Mouse (Mus musculus) hindbrain, embryonic 12.5 days (tissue): Measurements from ENCODE around the gene Hdac6. TPM values are rescaled to one million over a fixed set of nuclear protein-coding genes. Genes with fewer than 3 reads are reported as not detected.
"Not testable (repeated sequence)": the region's sequence is repeated elsewhere in the genome, so short reads cannot be mapped to it uniquely, and the experiment has no call there.

Experiments used
- ATAC-seq: fragments of 200-750 bp; cut with Nextera tagmentation; 2 replicates; pipeline ENCODE4 v1.8.0; 2017; ENCODE audit warnings: moderate TSS enrichment; ENCODE audit not compliant: low FRiP score
- H3K27ac ChIP-seq: fragments of 300-500 bp; sonication (generic); 2 replicates; pipeline ENCODE4 v1.5.1; 2016; ENCODE audit warnings: mild to moderate bottlenecking
- H3K27me3 ChIP-seq: fragments of 300-500 bp; sonication (generic); 2 replicates; pipeline ENCODE4 v1.6.1; 2016; ENCODE audit warnings: mild to moderate bottlenecking
- H3K36me3 ChIP-seq: fragments of 300-500 bp; sonication (generic); 2 replicates; pipeline ENCODE4 v1.6.1; 2016; ENCODE audit warnings: mild to moderate bottlenecking
- H3K4me1 ChIP-seq: fragments of 300-500 bp; sonication (generic); 2 replicates; pipeline ENCODE4 v1.6.1; 2016
- H3K4me2 ChIP-seq: fragments of 300-500 bp; sonication (generic); replicated peaks from 2 replicates; pipeline ENCODE4 v1.6.1; 2016; ENCODE audit warnings: mild to moderate bottlenecking
- H3K4me3 ChIP-seq: fragments of 300-500 bp; sonication (generic); 2 replicates; pipeline ENCODE4 v1.5.1; 2016; ENCODE audit warnings: mild to moderate bottlenecking
- H3K9ac ChIP-seq: fragments of 300-500 bp; sonication (generic); 2 replicates; pipeline ENCODE4 v1.6.1; 2016; ENCODE audit warnings: mild to moderate bottlenecking, moderate library complexity
- H3K9me3 ChIP-seq: fragments of 300-500 bp; sonication (generic); replicated peaks from 2 replicates; pipeline ENCODE4 v1.6.1; 2016; ENCODE audit warnings: mild to moderate bottlenecking
- WGBS: fragments of 180-500 bp; shearing (Covaris S2); methylation state at CpG from one replicate; pipeline ENCODE4 v1.1.7; 2016; 5-methylcytosine and 5-hydroxymethylcytosine counted together
- polyA plus RNA-seq: library from polyadenylated mRNA; unstranded; fragments of >200 nt; fragmentation: Nextera tagmentation; extraction: Ambion mirVana; gene quantifications from 2 replicates; pipeline ENCODE4 v1.2.1, GENCODE M21; 2016

The Hdac6 gene
- polyA plus RNA-seq, 1 experiment from 2014 or later, result 68.2 TPM

DNA sequence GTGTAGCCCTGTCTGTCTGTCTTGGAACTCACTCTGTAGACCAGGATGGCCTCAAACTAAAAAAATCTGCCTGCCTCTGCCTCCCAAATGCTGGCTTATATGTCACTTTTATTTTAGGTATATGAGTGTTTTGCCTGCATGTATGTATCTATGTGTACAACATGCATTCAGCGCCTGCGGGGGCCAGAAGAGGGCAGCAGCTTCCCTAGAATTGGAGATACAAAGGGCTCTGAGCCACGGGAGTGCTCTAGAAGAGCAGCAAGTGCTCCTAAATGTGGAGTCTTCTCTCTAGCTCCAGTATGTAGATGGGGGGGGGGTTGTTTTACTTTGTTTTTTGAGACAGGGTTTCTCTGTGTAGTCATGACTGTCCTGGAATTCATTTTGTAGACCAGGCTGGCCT is 32.0 kb downstream of the Hdac6 start:
- not testable (repeated sequence) for H3K27me3 ChIP-seq, H3K36me3 ChIP-seq, H3K9ac ChIP-seq, H3K4me3 ChIP-seq, H3K4me1 ChIP-seq, H3K4me2 ChIP-seq, ATAC-seq, H3K27ac ChIP-seq, H3K9me3 ChIP-seq
- WGBS, result 25% methylated on average over 3 of the region's 3 CpGs

DNA sequence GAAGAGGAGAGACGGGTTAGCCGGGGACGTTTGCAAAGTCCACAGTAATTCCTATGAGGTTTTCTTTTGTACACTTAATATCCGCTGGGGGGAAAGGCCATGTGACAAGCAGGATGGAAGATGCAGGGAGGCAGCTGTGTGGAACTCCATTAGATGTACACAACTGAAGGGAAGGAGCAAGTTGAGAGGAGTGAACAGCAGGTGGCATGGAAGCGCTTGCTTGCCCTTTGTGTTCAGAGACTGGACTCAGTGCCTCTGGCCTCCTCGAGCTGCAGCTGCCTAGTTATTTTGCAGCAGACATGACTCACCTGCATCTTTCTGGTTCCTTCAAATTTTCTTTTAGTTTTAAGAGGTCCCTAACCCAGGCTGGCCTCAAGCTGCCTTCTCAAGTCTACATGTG is 37.2 kb downstream of the Hdac6 start:
- no peaks in the 10 kb centered on the region for H3K27me3 ChIP-seq
- 50% methylated on average over 6 of the region's 6 CpGs for WGBS
- no peaks in the 10 kb centered on the region for H3K4me1 ChIP-seq
- 0 out of 2 replicates have a peak, but pooled peaks cover 10% of the 10 kb centered on the region for H3K36me3 ChIP-seq
- no peaks in the 10 kb centered on the region for H3K9me3 ChIP-seq
- H3K27ac ChIP-seq, result no peak overlapping the region
- no peak overlapping the region for H3K9ac ChIP-seq
- H3K4me3 ChIP-seq, result no peak overlapping the region
- no peak; the same call in 1 of the 2 replicates for ATAC-seq
- H3K4me2 ChIP-seq, result no peak overlapping the region

DNA sequence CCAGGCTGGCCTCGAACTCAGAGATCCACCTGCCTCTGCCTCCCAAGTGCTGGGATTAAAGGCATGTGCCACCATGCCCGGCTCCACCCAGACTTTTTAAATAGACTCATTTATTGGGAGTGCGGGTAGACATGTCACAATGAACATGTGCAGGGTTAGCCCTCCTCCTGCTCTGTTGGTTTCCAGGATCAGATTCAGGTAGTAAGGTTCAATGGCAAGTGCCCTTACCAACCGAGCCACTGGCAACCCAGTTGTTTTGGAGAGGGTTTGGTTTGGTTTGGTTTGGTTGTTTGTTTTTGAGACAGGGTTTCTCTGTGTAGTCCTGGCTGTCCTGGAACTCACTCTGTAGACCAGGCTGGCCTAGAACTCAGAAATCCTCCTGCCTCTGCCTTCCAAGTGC is 38.4 kb downstream of the Hdac6 start, which contains the start of gene Gm10490:
Gene Gm10490 (plus strand): TSS at position 301 of the 400 bp plus-strand sequence.
- not testable (repeated sequence) for H3K27ac ChIP-seq, H3K36me3 ChIP-seq, ATAC-seq, H3K4me3 ChIP-seq, H3K27me3 ChIP-seq, H3K9ac ChIP-seq, H3K4me1 ChIP-seq, H3K4me2 ChIP-seq, H3K9me3 ChIP-seq
- WGBS, result 92% methylated on average over 4 of the region's 4 CpGs

DNA sequence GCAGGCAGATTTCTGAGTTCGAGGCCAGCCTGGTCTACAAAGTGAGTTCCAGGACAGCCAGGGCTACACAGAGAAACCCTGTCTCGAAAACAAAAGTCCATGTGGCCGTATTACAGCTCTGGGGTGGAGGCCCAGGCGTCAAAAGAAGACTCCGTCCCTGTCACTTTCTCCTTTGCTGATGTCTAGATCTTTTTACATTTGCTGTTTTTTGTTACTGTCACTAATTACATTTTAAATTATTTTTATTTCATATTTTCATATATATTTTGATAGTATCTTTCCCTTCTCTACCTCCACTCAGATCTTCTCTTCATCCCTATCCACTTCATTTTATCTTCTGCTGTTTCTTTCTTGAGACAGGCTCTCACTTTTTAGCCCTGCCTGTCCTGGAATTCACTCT is 40.0 kb downstream of the Hdac6 start, which contains the start of gene Gm10491:
Gene Gm10491 (minus strand): TSS at position 101 of the 400 bp plus-strand sequence.
- WGBS, result 78% methylated on average over 5 of the region's 5 CpGs
- Histone ChIP-seq H3K4me2 (no peak within 1 kb of the TSS), H3K9ac (no peak within 1 kb of the TSS), H3K4me3 (no peak within 1 kb of the TSS), H3K4me1 (no peaks in the 10 kb centered on the region), H3K27ac (no peak within 1 kb of the TSS), H3K36me3 (0 out of 2 replicates have a peak, but pooled peaks cover 10% of the 10 kb centered on the region), H3K27me3 (no peaks in the 10 kb centered on the region), H3K9me3 (no peaks in the 10 kb centered on the region)
- ATAC-seq, result no peak

DNA sequence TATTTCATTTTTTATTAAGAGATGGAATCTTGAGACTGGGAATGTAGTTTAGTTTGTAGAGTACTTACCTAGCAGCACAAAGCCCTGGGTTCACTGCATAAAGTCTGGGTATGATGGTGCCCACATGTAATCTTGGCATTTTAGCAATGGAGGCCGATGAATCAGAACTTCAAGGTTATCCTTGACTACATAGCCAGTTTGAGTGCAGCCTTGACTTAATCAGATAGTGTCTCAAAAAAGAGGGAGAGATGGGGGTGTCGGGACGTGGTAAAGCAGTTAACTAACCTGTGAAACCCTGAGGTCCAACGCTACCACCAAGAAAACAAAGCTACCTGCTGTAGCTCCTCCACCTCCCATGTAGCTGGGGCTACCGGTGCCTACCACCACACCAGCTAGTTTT is 43.2 kb downstream of the Hdac6 start:
- Histone ChIP-seq H3K4me1 (0 out of 2 replicates have a peak, but pooled peaks cover 2% of the 10 kb centered on the region), H3K4me2 (no peak overlapping the region), H3K27me3 (no peaks in the 10 kb centered on the region), H3K9me3 (no peaks in the 10 kb centered on the region), H3K4me3 (no peak overlapping the region), H3K27ac (no peak overlapping the region), H3K36me3 (0 out of 2 replicates have a peak, but pooled peaks cover 10% of the 10 kb centered on the region), H3K9ac (no peak overlapping the region)
- no peak for ATAC-seq
- 95% methylated on average over 5 of the region's 5 CpGs for WGBS

DNA sequence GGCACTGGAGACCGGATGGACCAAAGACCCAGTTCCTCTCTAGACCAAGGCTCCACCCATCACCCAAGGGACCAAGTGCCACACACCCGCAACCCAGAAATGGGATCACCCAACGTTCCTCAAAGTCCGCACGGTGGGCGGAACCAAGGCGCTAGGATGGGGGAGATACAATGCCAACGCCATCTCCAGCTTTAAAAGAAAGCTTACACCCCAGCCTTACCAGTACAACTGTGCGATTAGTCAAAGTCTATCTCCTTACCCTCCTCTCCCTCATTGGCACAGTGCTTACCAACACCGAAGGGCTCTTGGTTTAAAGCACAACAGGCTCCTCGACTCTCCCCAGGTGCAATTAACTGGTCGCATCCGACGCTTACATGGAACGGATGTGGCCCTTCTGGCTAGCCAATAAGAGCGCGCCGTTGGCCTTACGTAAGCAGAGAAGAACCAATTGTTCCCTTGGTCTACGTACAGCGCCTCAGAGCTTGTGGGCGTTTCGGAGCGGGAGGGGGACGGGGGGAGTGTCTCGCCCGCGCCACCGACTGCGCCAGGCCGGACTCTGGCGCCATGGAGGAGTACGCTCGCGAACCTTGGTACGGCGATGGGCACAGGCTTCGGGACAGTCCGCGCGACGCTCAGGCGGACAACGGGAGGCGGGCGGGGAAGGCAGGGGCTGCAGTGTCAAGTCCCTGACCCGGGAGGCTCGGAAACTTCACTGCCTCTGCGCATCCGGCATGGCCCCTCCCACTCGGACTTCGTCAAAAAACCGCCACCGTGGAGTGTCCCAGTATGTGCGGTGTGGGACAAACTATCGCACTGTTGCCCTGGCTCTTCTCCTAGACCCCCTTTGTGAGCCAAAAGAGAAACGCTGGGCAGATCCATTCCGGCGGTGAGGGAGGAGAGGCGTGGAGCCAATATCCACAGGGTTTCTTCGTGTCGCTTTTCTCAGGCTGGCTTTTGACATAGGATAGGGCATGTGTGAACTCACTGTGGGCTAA is 48.5 kb downstream of the Hdac6 start, which contains the start of the genes Pqbp1 and Timm17b:
Gene Pqbp1 (minus strand): TSS at position 390 of the 995 bp plus-strand sequence.
Gene Timm17b (plus strand): TSS at position 478 of the 995 bp plus-strand sequence.
- H3K27ac ChIP-seq, result peak within 1 kb of the TSS; percentile 86
- H3K4me2 ChIP-seq, result peak within 1 kb of the TSS; percentile 62
- peaks cover 8% of the 10 kb centered on the region for H3K4me1 ChIP-seq
- 19% methylated on average over 62 of the region's 62 CpGs for WGBS
- H3K36me3 ChIP-seq, result peaks cover 15% of the 10 kb centered on the region
- H3K27me3 ChIP-seq, result no peaks in the 10 kb centered on the region
- H3K9ac ChIP-seq, result peak within 1 kb of the TSS; percentile 53
- peak within 1 kb of the TSS; percentile 53 for H3K4me3 ChIP-seq
- peak; percentile 99 for ATAC-seq
- H3K9me3 ChIP-seq, result no peaks in the 10 kb centered on the region

DNA sequence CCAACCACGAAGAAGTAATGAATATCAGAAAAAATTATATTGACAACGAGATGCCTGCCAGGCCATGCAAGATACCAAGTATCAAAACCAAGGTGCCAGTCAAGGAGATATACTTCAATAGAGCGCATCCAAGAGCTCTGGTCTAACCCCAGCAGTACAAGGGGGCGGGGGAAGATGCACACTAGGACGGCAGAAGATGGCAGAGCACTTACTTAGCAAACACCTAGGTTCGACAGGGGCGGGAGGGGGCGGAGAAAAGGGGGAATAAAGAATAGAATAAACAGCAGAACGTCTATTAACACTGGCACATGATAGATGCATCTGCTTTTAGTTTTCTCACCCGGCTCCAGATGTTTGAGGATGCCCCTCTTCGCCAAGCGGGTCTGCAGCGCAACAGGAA is 49.5 kb downstream of the Hdac6 start:
- Histone ChIP-seq H3K4me3 (peak overlapping the region; percentile 53), H3K4me2 (peak overlapping the region; percentile 62), H3K27me3 (no peaks in the 10 kb centered on the region), H3K9ac (peak overlapping the region; percentile 53), H3K9me3 (no peaks in the 10 kb centered on the region), H3K36me3 (peaks cover 17% of the 10 kb centered on the region), H3K4me1 (peaks cover 8% of the 10 kb centered on the region), H3K27ac (0 out of 2 replicates have a peak overlapping the region, but pooled peaks have one; percentile 86)
- ATAC-seq, result no peak
- WGBS, result 39% methylated on average over 13 of the region's 13 CpGs

DNA sequence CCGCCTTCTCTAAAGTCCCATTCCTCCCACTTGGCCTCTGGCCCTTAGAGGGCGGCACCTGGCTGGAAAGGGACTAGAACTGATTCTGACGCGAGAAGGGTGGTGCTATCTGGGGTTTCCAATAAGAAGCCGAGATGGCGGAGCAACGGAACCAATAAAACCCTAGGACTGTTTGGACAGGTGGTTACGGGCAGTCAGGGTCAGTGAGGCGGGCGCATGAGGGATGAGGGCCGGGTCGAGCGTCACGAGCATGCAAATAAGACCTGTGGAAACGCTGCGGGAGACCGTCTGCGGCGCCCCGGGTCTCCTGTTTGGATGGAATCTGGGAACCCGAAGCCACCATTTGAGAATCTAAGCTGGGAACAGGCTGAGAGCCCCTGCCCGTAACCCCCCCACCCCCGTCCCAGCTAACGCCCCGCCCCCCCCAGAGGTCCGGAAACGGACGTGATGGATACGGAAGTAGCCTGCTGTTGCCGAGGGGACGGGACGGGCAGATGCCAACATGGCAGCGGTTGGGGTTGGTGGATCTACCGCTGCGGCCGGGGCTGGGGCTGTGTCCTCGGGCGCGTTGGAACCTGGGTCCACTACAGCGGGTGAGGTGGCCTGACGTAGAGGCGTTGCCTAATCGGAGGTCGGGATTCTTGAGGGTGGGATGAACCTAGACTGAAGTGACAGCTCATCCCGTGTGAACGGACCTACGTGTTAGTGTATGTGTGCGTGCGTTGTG is 63.7 kb downstream of the Hdac6 start, which contains the start of gene Slc35a2:
Gene Slc35a2 (plus strand): TSS at position 188 of the 727 bp plus-strand sequence.
- Histone ChIP-seq H3K36me3 (0 out of 2 replicates have a peak, but pooled peaks cover 2% of the 10 kb centered on the region), H3K4me2 (peak within 1 kb of the TSS; percentile 61), H3K9ac (peak within 1 kb of the TSS; percentile 54), H3K4me1 (peaks cover 7% of the 10 kb centered on the region), H3K27me3 (no peaks in the 10 kb centered on the region), H3K4me3 (peak within 1 kb of the TSS; percentile 53), H3K9me3 (no peaks in the 10 kb centered on the region), H3K27ac (peak within 1 kb of the TSS; percentile 85)
- ATAC-seq, result peak; percentile 88
- 20% methylated on average over 49 of the region's 49 CpGs for WGBS

Other genes with a start within 250 kb of the Hdac6 start
- 23.6 and 30.0 TPM in 2 replicates for gene Wdr45, start 233.6 kb downstream of the Hdac6 start, polyA plus RNA-seq
- 1.7 TPM in 1 of 2 replicates, not detected in the other for gene Gm45208, start 225.6 kb downstream of the Hdac6 start, polyA plus RNA-seq
- gene Praf2, start 219.4 kb downstream of the Hdac6 start, polyA plus RNA-seq, result 86.0 and 88.5 TPM in 2 replicates
- 34.5 and 37.7 TPM in 2 replicates for gene Ccdc120, start 197.0 kb downstream of the Hdac6 start, polyA plus RNA-seq
- 33.9 and 34.8 TPM in 2 replicates for gene Tfe3, start 185.3 kb downstream of the Hdac6 start, polyA plus RNA-seq
- 72.5 and 79.2 TPM in 2 replicates for gene Gripap1, start 158.1 kb downstream of the Hdac6 start, polyA plus RNA-seq
- gene Kcnd1, start 125.6 kb downstream of the Hdac6 start, polyA plus RNA-seq, result 1.1 and 2.0 TPM in 2 replicates
- 60.8 and 72.2 TPM in 2 replicates for gene Otud5, start 106.5 kb downstream of the Hdac6 start, polyA plus RNA-seq
- gene Pim2, start 69.6 kb downstream of the Hdac6 start, polyA plus RNA-seq, result 9.5 and 10.0 TPM in 2 replicates
- 35.1 and 40.1 TPM in 2 replicates for gene Slc35a2, start 63.9 kb downstream of the Hdac6 start, polyA plus RNA-seq
- gene Pqbp1, start 48.6 kb downstream of the Hdac6 start, polyA plus RNA-seq, result 172 and 178 TPM in 2 replicates
- 138 and 144 TPM in 2 replicates for gene Timm17b, start 48.5 kb downstream of the Hdac6 start, polyA plus RNA-seq
- gene Gm10491, start 40.1 kb downstream of the Hdac6 start, polyA plus RNA-seq, result not detected in 2 replicates
- gene Gm10490, start 38.3 kb downstream of the Hdac6 start, polyA plus RNA-seq, result not detected in 2 replicates
- 102 and 111 TPM in 2 replicates for gene Pcsk1n, start 28.1 kb downstream of the Hdac6 start, polyA plus RNA-seq
- not detected in 2 replicates for gene Eras, start 19.3 kb downstream of the Hdac6 start, polyA plus RNA-seq
- gene Gata1, start 30.2 kb upstream of the Hdac6 start, polyA plus RNA-seq, result 0.98 and 1.5 TPM in 2 replicates
- gene Glod5, start 70.6 kb upstream of the Hdac6 start, polyA plus RNA-seq, result not detected in 2 replicates
- 58.6 and 60.2 TPM in 2 replicates for gene Suv39h1, start 126.9 kb upstream of the Hdac6 start, polyA plus RNA-seq
- gene Was, start 142.6 kb upstream of the Hdac6 start, polyA plus RNA-seq, result 0.21 TPM in 1 of 2 replicates, not detected in the other
- gene Wdr13, start 185.0 kb upstream of the Hdac6 start, polyA plus RNA-seq, result 40.5 and 42.6 TPM in 2 replicates
- gene Rbm3, start 198.0 kb upstream of the Hdac6 start, polyA plus RNA-seq, result 401 and 433 TPM in 2 replicates
- gene Tbc1d25, start 228.3 kb upstream of the Hdac6 start, polyA plus RNA-seq, result 16.4 and 16.7 TPM in 2 replicates
- gene Ebp, start 245.6 kb upstream of the Hdac6 start, polyA plus RNA-seq, result 30.7 and 32.3 TPM in 2 replicates